Mouse (Mus musculus) macrophage (primary cell): ENCODE results near the gene Lrrc23. TPM values are rescaled to one million over a fixed set of nuclear protein-coding genes. Genes with fewer than 3 reads are reported as not detected.

ENCODE experiments used
- polyA plus RNA-seq: library from polyadenylated mRNA; stranded (reverse); fragments of 250-400 nt; gene quantifications from 3 replicates; pipeline ENCODE4 v1.2.4, GENCODE M21; 2018; ENCODE audit warnings: inconsistent platforms

Gene Lrrc23
- polyA plus RNA-seq, 1 experiment from 2014 or later = not detected

Other genes starting within 250 kb of the Lrrc23 start
- not detected in 3 replicates for gene C1s1, start 237.4 kb downstream of the Lrrc23 start, polyA plus RNA-seq
- not detected in 3 replicates for gene C1rb, start 209.4 kb downstream of the Lrrc23 start, polyA plus RNA-seq
- gene C1s2, start 143.6 kb downstream of the Lrrc23 start, polyA plus RNA-seq = not detected in 3 replicates
- gene Lpcat3, start 116.7 kb downstream of the Lrrc23 start, polyA plus RNA-seq = 42.1 to 61.4 TPM (median 45.7 TPM) in 3 replicates
- gene Emg1, start 67.5 kb downstream of the Lrrc23 start, polyA plus RNA-seq = 27.4 to 82.6 TPM (median 54.2 TPM) in 3 replicates
- 84.2 to 177 TPM (median 93.5 TPM) in 3 replicates for gene Phb2, start 67.4 kb downstream of the Lrrc23 start, polyA plus RNA-seq
- 172 to 251 TPM (median 215 TPM) in 3 replicates for gene Ptpn6, start 41.0 kb downstream of the Lrrc23 start, polyA plus RNA-seq
- gene Grcc10, start 38.4 kb downstream of the Lrrc23 start, polyA plus RNA-seq = 43.6 to 99.2 TPM (median 63.8 TPM) in 3 replicates
- gene Gm45234, start 23.7 kb downstream of the Lrrc23 start, polyA plus RNA-seq = not detected in 3 replicates
- 17.0 to 35.6 TPM (median 21.7 TPM) in 3 replicates for gene Atn1, start 23.2 kb downstream of the Lrrc23 start, polyA plus RNA-seq
- gene Eno2, start 10.1 kb downstream of the Lrrc23 start, polyA plus RNA-seq = 4.8 to 9.6 TPM (median 6.7 TPM) in 3 replicates
- gene Spsb2, start 28.9 kb upstream of the Lrrc23 start, polyA plus RNA-seq = 24.2 to 48.9 TPM (median 43.2 TPM) in 3 replicates
- gene Tpi1, start 34.6 kb upstream of the Lrrc23 start, polyA plus RNA-seq = 195 to 347 TPM (median 203 TPM) in 3 replicates
- 61.4 to 91.7 TPM (median 71.1 TPM) in 3 replicates for gene Usp5, start 49.8 kb upstream of the Lrrc23 start, polyA plus RNA-seq
- gene Cdca3, start 49.8 kb upstream of the Lrrc23 start, polyA plus RNA-seq = 3.2 to 22.0 TPM (median 8.6 TPM) in 3 replicates
- 0.27 TPM in 1 of 3 replicates, not detected in the others for gene Gnb3, start 60.5 kb upstream of the Lrrc23 start, polyA plus RNA-seq
- 9.8 to 27.6 TPM (median 12.3 TPM) in 3 replicates for gene P3h3, start 78.0 kb upstream of the Lrrc23 start, polyA plus RNA-seq
- 20.0 to 195 TPM (median 70.2 TPM) in 3 replicates for gene Gpr162, start 84.3 kb upstream of the Lrrc23 start, polyA plus RNA-seq
- 49.3 to 211 TPM (median 83.5 TPM) in 3 replicates for gene Cd4, start 108.5 kb upstream of the Lrrc23 start, polyA plus RNA-seq
- gene Lag3, start 132.0 kb upstream of the Lrrc23 start, polyA plus RNA-seq = 1.5 to 1.8 TPM (median 1.5 TPM) in 3 replicates
- 540 to 1,227 TPM (median 1,212 TPM) in 3 replicates for gene Ptms, start 140.4 kb upstream of the Lrrc23 start, polyA plus RNA-seq
- gene Mlf2, start 151.7 kb upstream of the Lrrc23 start, polyA plus RNA-seq = 179 to 203 TPM (median 199 TPM) in 3 replicates
- gene Cops7a, start 185.8 kb upstream of the Lrrc23 start, polyA plus RNA-seq = 42.8 to 68.7 TPM (median 51.4 TPM) in 3 replicates
- gene Pianp, start 217.0 kb upstream of the Lrrc23 start, polyA plus RNA-seq = 10.8 to 32.4 TPM (median 17.5 TPM) in 3 replicates
- 35.4 to 57.8 TPM (median 41.9 TPM) in 3 replicates for gene Zfp384, start 229.4 kb upstream of the Lrrc23 start, polyA plus RNA-seq